Mouse (Mus musculus) kidney, postnatal 4 days (tissue): ENCODE measurements around the gene Acbd4.

ENCODE experiments used
- DNase-seq, 2 experiments: peaks; one replicate each; pipeline ENCODE4 v3.0.0; 2021; ENCODE audit warnings: mixed read lengths in 2 of 2

Acbd4 gene

GRCm38 (mm10) chr11:103142441-103143182 is 41.1 kb downstream of the Acbd4 start:
- peak; percentile 76 to 86 for DNase-seq

DNA sequence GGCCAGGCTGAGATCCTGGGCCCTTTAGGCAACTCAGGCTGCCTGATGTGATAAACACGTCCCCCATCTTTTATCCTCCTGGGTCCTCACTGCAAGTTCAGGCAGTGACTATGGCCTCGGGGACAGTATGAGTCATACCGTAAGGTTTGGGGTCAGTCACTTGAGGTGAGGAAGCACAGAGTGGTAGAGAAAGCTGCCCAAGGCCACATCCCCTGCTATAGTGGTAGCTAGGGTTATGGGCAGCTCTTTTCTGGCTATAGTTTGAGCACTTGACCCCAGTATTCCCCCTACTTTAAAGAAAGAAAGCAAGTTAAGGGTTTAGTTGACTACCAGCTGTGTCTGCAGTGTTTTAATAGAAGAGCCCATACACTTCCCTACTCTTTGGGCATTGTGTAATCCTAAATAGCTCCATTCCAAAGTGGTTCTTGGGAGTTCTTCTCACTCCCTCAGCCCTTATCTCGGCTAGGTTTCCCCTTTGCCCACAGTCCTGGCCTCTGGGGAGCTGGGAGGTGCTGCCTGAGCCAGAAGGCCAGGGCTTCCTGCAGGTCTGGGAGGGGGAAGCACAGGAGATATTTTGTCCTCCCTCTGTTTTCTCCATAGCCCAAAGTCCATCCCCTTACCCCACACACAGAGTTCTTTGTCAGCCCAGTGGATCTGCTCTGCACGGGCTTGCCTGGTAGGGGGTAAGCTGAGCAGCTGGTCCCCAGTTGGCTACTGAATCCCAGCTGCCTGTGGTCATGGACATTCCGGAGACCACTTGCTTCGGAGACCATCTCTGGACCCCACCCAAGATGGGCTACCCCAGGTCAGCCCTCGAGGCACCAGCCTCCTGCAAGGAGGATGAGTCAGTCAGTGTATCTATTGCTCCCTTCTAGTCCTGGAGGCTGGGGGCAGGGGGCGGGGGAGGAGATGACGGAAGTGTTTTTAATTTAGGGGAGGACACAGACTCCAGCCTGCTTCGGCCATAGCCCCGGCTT is 43.1 kb downstream of the Acbd4 start:
- peak; percentile 27 to 28 for DNase-seq

- DNase-seq, result no peak
Observed at GRCm38 (mm10) chr11:103146386-103146785, 44.9 kb downstream of the Acbd4 start.

GRCm38 (mm10) chr11:103147766-103148165 is 46.3 kb downstream of the Acbd4 start:
- peak; percentile 26 to 55 for DNase-seq

GRCm38 (mm10) chr11:103149771-103150170 is 48.3 kb downstream of the Acbd4 start:
- DNase-seq, result no peak

DNA sequence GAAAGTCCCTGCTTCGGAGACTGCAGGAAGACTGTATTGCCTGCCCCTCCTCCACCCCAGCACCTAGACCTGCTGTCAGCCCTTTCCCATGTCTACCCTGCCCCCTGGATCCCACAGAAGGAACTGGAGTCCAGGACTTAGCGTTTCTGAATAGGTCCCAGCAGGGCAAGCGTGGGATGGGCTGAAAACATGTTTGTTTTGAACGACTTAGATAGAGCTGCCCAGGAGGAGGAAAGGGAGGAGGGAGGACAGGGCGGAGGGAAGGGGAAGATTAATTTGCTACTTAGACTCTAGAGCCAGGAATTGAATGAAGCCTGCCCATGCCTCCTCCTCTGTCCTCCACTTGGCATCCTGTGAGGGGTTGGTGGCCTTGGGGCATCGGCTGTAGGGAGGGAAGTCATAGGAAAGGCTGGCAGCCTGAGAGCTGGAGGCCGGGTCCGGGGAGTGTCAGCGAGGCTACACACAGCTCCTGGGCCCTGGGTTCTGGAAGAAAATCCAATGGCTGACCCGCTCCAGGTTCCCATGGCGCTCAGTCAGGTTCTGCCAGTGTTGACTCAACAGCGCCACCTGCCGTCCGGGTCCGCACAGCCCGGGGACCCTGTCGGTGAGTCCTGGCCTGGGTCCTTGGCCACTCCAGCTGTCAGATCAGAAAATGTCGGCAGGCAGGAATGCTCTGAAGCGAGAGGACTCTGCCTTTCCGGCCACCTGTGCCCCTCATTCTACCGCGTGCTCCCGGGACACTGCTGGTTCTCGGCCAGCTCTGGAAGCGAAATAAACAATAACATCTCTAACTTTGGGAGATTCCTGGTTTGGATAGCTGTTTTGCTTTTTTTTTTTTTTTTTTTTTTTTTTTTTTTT is 57.4 kb downstream of the Acbd4 start:
- peak; percentile 99 for DNase-seq

- DNase-seq, result no peak
Observed at GRCm38 (mm10) chr11:103160738-103161137, 59.3 kb downstream of the Acbd4 start.

GRCm38 (mm10) chr11:103161449-103161848 is 60.0 kb downstream of the Acbd4 start:
- DNase-seq, result no peak
